Mouse (Mus musculus) heart, embryonic 14.5 days (tissue): Measurements from ENCODE around the gene Dkkl1. TPM values are rescaled to one million over a fixed set of nuclear protein-coding genes. Genes with fewer than 3 reads are reported as not detected.

Experiments
- ATAC-seq: fragments of 200-750 bp; cut with Nextera tagmentation; 2 replicates; pipeline ENCODE4 v1.8.0; 2017; ENCODE audit warnings: low read depth, moderate TSS enrichment; ENCODE audit not compliant: insufficient number of reproducible peaks, insufficient read depth, low FRiP score
- H3K27ac ChIP-seq, 2 experiments: fragments of 200-500 bp in 1 of 2; fragments of 300-500 bp in 1 of 2; sonication (generic) in 1 of 2; replicated peaks in 1 of 2; 2 replicates each; pipeline ENCODE4 v1.5.1; 2012 to 2014; ENCODE audit warnings: low read depth in 2 of 2, low read length in 2 of 2, control low read depth in 1 of 2, mild to moderate bottlenecking in 1 of 2, mixed read lengths in 1 of 2; ENCODE audit not compliant: control insufficient read depth in 1 of 2, insufficient read depth in 1 of 2
- H3K27me3 ChIP-seq: fragments of 300-500 bp; sonication (generic); 2 replicates; pipeline ENCODE4 v1.6.1; 2014; ENCODE audit warnings: mild to moderate bottlenecking, low read length, control low read depth; ENCODE audit not compliant: control insufficient read depth, insufficient read depth
- H3K36me3 ChIP-seq: fragments of 300-500 bp; sonication (generic); 2 replicates; pipeline ENCODE4 v1.6.1; 2014; ENCODE audit warnings: mild to moderate bottlenecking, control low read depth, low read length, mixed read lengths; ENCODE audit not compliant: control insufficient read depth, insufficient read depth
- H3K4me1 ChIP-seq, 2 experiments: fragments of 200-500 bp in 1 of 2; fragments of 300-500 bp in 1 of 2; sonication (generic) in 1 of 2; 2 replicates each; pipeline ENCODE4 v1.6.1; 2012 to 2014; ENCODE audit warnings: low read length in 2 of 2, control low read depth in 1 of 2, mixed read lengths in 1 of 2; ENCODE audit not compliant: control insufficient read depth in 2 of 2, insufficient read depth in 2 of 2
- H3K4me2 ChIP-seq: fragments of 300-500 bp; sonication (generic); 2 replicates; pipeline ENCODE4 v1.6.1; 2014; ENCODE audit warnings: mild to moderate bottlenecking, low read length
- H3K4me3 ChIP-seq, 2 experiments: fragments of 200-500 bp in 1 of 2; fragments of 300-500 bp in 1 of 2; sonication (generic) in 1 of 2; 2 replicates each; pipeline ENCODE4 v1.5.1; 2012 to 2014; ENCODE audit warnings: low read length in 2 of 2, mild to moderate bottlenecking in 2 of 2, control low read depth in 1 of 2, low read depth in 1 of 2, moderate library complexity in 1 of 2; ENCODE audit not compliant: control insufficient read depth in 1 of 2, insufficient read depth in 1 of 2
- H3K9ac ChIP-seq: fragments of 300-500 bp; sonication (generic); 2 replicates; pipeline ENCODE4 v1.6.1; 2014; ENCODE audit warnings: mild to moderate bottlenecking, low read length
- H3K9me3 ChIP-seq: fragments of 300-500 bp; sonication (generic); 2 replicates; pipeline ENCODE4 v1.6.1; 2016; ENCODE audit warnings: low read length, control low read depth; ENCODE audit not compliant: control insufficient read depth
- WGBS: fragments of 180-500 bp; shearing (Covaris S2); extraction: QIAGEN DNeasy Blood & Tissue Kit; methylation state at CpG from one replicate; pipeline ENCODE4 v1.1.7; 2014; 5-methylcytosine and 5-hydroxymethylcytosine counted together
- microRNA-seq: library from miRNA; unstranded; fragments of <30 nt; microRNA quantifications from one replicate; pipeline ENCODE4, GENCODE M21; 2016
- polyA plus RNA-seq: library from polyadenylated mRNA; unstranded; fragments of >200 nt; fragmentation: Nextera tagmentation; extraction: Ambion mirVana; gene quantifications from 2 replicates; pipeline ENCODE4 v1.2.1, GENCODE M21; 2014

Dkkl1 gene
- polyA plus RNA-seq, 1 experiment from 2014 or later, result 1.7 TPM

DNA sequence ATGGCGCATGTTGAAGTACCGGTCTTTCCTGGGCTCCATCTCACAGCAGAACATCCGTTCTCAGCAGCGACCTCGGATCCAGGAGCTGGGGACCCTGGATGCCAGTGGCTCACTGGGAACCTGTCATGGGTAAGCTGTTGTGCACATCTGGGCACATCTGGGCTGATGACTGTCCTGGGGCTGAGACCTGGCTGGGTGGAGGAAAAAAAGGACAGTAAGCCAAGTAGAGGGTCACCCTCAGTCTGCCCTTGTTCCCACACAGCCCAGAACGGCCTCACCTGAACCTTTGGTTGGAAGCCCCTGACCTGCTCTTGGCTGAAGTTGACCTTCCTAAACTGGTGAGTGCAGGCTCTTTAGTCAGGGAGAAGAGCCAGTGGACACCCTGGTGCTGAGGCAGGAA lies 53.0 kb downstream of the Dkkl1 start:
- Histone ChIP-seq H3K36me3 (peaks cover 39% of the 10 kb centered on the region), H3K4me1 (peaks cover 6 to 8% of the 10 kb centered on the region in 2 experiments; a peak in 2 of 4 replicates), H3K4me3 (no peak overlapping the region), H3K9ac (no peak overlapping the region), H3K27me3 (peaks cover 16% of the 10 kb centered on the region), H3K9me3 (no peaks in the 10 kb centered on the region), H3K27ac (no peak overlapping the region), H3K4me2 (no peak overlapping the region)
- no peak for ATAC-seq
- 92% methylated on average over 6 of the region's 6 CpGs for WGBS

Small RNA genes lying within 50 kb of the gene (microRNA-seq; reads per million reads assigned to microRNA genes)
- not detected for gene Mir7055

Other genes starting within 250 kb of the Dkkl1 start
- gene Cpt1c, start 237.3 kb downstream of the Dkkl1 start, polyA plus RNA-seq, result 8.0 and 11.1 TPM in 2 replicates
- gene Prmt1, start 225.6 kb downstream of the Dkkl1 start, polyA plus RNA-seq, result 134 and 145 TPM in 2 replicates
- gene Irf3, start 214.5 kb downstream of the Dkkl1 start, polyA plus RNA-seq, result 57.6 and 60.9 TPM in 2 replicates
- 34.7 and 35.4 TPM in 2 replicates for gene Bcl2l12, start 213.4 kb downstream of the Dkkl1 start, polyA plus RNA-seq
- 36.2 and 36.8 TPM in 2 replicates for gene Scaf1, start 195.8 kb downstream of the Dkkl1 start, polyA plus RNA-seq
- gene Rras, start 194.2 kb downstream of the Dkkl1 start, polyA plus RNA-seq, result 98.6 and 108 TPM in 2 replicates
- gene Prr12, start 159.3 kb downstream of the Dkkl1 start, polyA plus RNA-seq, result 6.7 and 8.7 TPM in 2 replicates
- 48.5 and 53.8 TPM in 2 replicates for gene Nosip, start 149.7 kb downstream of the Dkkl1 start, polyA plus RNA-seq
- 13.4 and 14.5 TPM in 2 replicates for gene Prrg2, start 149.5 kb downstream of the Dkkl1 start, polyA plus RNA-seq
- 218 and 262 TPM in 2 replicates for gene Rcn3, start 119.9 kb downstream of the Dkkl1 start, polyA plus RNA-seq
- gene Fcgrt, start 108.3 kb downstream of the Dkkl1 start, polyA plus RNA-seq, result 50.5 and 53.8 TPM in 2 replicates
- gene Rps11, start 87.7 kb downstream of the Dkkl1 start, polyA plus RNA-seq, result 1,053 and 1,103 TPM in 2 replicates
- gene Rpl13a, start 83.4 kb downstream of the Dkkl1 start, polyA plus RNA-seq, result 878 and 918 TPM in 2 replicates
- gene Gm45713, start 75.9 kb downstream of the Dkkl1 start, polyA plus RNA-seq, result 0.34 and 0.58 TPM in 2 replicates
- gene Flt3l, start 75.7 kb downstream of the Dkkl1 start, polyA plus RNA-seq, result 1.3 and 1.4 TPM in 2 replicates
- 86.3 and 94.5 TPM in 2 replicates for gene Pih1d1, start 57.8 kb downstream of the Dkkl1 start, polyA plus RNA-seq
- gene Aldh16a1, start 57.6 kb downstream of the Dkkl1 start, polyA plus RNA-seq, result 27.8 and 31.2 TPM in 2 replicates
- 5.3 and 7.8 TPM in 2 replicates for gene Slc17a7, start 48.2 kb downstream of the Dkkl1 start, polyA plus RNA-seq
- not detected in 2 replicates for gene Gfy, start 32.6 kb downstream of the Dkkl1 start, polyA plus RNA-seq
- 0.61 TPM in 1 of 2 replicates, not detected in the other for gene Pth2, start 31.2 kb downstream of the Dkkl1 start, polyA plus RNA-seq
- gene Ccdc155, start 7.3 kb downstream of the Dkkl1 start, polyA plus RNA-seq, result 0.32 and 0.54 TPM in 2 replicates
- gene Tead2, start 3.6 kb upstream of the Dkkl1 start, polyA plus RNA-seq, result 106 and 111 TPM in 2 replicates
- 1.7 and 1.9 TPM in 2 replicates for gene Cd37, start 27.0 kb upstream of the Dkkl1 start, polyA plus RNA-seq
- 0.38 TPM in 1 of 2 replicates, not detected in the other for gene Slc6a16, start 28.9 kb upstream of the Dkkl1 start, polyA plus RNA-seq
- not detected in 2 replicates for gene Slc6a21, start 65.4 kb upstream of the Dkkl1 start, polyA plus RNA-seq
- 11.1 and 12.4 TPM in 2 replicates for gene Trpm4, start 121.6 kb upstream of the Dkkl1 start, polyA plus RNA-seq
- 24.1 and 28.3 TPM in 2 replicates for gene Hrc, start 123.1 kb upstream of the Dkkl1 start, polyA plus RNA-seq
- 2.7 and 2.8 TPM in 2 replicates for gene Ppfia3, start 154.9 kb upstream of the Dkkl1 start, polyA plus RNA-seq
- gene Lin7b, start 158.4 kb upstream of the Dkkl1 start, polyA plus RNA-seq, result 1.0 and 1.1 TPM in 2 replicates
- 64.1 and 65.2 TPM in 2 replicates for gene Snrnp70, start 183.6 kb upstream of the Dkkl1 start, polyA plus RNA-seq
- gene Kcna7, start 193.5 kb upstream of the Dkkl1 start, polyA plus RNA-seq, result 0.32 and 0.38 TPM in 2 replicates
- 1.0 and 1.6 TPM in 2 replicates for gene Ntf5, start 201.5 kb upstream of the Dkkl1 start, polyA plus RNA-seq
- gene Lhb, start 208.7 kb upstream of the Dkkl1 start, polyA plus RNA-seq, result not detected in 2 replicates
- gene Gys1, start 222.7 kb upstream of the Dkkl1 start, polyA plus RNA-seq, result 99.1 and 105 TPM in 2 replicates
- gene Ruvbl2, start 225.9 kb upstream of the Dkkl1 start, polyA plus RNA-seq, result 66.4 and 68.1 TPM in 2 replicates
- 3,513 and 3,606 TPM in 2 replicates for gene Ftl1, start 247.7 kb upstream of the Dkkl1 start, polyA plus RNA-seq